Mouse (Mus musculus) fibroblast of lung, adult 2 months (primary cell): Measurements from ENCODE around the gene Aqp6.

ENCODE experiments used
- DNase-seq: peaks from one replicate; pipeline ENCODE4 v3.0.0-alpha.2; 2011; ENCODE audit warnings: low read depth

Aqp6 gene

DNA sequence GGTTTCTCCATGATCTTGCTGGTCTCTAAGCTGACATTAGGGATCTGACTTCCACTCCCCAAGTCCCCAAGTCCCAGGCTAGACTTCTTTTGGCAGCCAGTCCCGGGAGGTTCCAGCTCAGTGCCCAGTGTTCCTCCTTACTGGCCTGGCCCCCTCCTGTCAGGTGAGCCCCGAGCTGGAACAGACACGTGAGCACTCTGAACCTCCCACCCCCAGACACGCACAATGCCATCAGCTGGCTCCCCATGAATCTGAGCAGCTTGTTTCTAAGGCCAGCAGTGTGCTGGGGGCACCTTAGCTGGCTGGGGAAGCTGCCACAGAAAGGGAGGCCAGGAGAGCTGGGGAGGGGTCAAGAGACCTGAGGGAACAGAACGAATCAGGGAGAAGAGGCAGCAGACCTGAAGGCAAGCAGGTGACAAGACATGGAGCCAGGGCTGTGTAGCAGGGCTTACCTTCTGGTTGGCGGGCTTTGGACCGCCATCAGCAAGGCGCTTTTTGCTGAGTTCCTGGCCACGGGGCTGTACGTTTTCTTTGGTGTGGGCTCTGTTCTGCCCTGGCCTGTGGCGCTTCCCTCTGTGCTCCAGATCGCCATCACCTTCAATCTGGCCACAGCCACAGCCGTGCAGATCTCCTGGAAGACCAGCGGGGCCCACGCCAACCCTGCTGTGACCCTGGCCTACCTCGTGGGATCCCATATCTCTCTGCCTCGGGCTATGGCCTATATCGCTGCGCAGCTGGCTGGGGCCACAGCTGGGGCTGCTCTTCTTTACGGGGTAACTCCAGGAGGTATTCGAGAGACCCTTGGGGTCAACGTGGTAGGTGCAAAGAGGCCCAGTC lies at the start of gene Aqp6:
Gene Aqp6, plus strand, starts transcription at position 415 of the 837 bp plus-strand sequence.
- no peak for DNase-seq

DNA sequence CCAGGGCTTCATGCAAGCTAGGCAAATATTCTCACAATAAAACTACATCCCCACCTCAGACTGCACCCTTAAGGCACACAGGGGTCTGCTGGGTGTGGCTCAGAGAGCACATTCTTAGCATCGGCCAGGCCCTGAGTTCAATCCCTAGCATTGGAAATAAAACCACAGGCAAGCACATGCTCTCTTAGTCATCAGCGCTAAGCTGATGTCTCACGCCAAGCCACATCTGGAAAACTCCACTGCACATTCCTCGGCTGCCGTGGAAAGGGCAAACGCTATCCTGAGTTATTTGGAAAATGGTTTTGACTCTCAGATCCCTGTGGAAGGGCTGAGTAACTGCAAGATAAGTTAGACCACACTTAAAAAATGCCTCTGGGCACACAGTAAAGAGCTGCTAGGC lies 47.4 kb upstream of the Aqp6 start:
- peak; percentile 96 for DNase-seq

- no peak for DNase-seq
Measured at GRCm38 (mm10) chr15:99558947-99559346, 42.3 kb upstream of the Aqp6 start.

DNA sequence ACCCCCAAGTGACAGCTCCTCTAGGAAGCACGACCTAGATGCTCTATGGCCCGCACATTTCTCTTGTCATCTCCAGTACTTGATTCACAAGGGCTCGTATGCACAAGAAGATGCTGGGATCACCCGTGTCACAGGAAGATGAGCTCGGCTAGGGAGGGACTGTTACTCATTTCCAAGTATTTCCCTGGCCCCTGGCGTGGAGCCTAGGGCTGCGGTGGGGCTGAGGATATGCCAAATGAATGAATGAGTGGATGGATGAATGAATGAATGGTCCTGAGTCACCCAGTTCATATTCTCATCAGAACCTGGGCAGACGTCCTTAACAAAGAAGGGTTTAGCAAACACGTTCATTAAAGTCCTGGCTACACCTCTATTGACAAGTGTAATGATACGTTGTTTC lies 41.0 kb upstream of the Aqp6 start:
- no peak for DNase-seq

- DNase-seq: peak; percentile 82
Measured at GRCm38 (mm10) chr15:99567371-99567770, 33.8 kb upstream of the Aqp6 start.

GRCm38 (mm10) chr15:99568682-99569081 lies 32.5 kb upstream of the Aqp6 start:
- DNase-seq: no peak

- DNase-seq: peak; percentile 74
Measured at GRCm38 (mm10) chr15:99569123-99569522, 32.1 kb upstream of the Aqp6 start.

- DNase-seq: no peak
Measured at GRCm38 (mm10) chr15:99578802-99579485, 22.3 kb upstream of the Aqp6 start, which contains the start of gene Aqp2. TSS of gene Aqp2 (plus strand) at chr15:99579055.

DNA sequence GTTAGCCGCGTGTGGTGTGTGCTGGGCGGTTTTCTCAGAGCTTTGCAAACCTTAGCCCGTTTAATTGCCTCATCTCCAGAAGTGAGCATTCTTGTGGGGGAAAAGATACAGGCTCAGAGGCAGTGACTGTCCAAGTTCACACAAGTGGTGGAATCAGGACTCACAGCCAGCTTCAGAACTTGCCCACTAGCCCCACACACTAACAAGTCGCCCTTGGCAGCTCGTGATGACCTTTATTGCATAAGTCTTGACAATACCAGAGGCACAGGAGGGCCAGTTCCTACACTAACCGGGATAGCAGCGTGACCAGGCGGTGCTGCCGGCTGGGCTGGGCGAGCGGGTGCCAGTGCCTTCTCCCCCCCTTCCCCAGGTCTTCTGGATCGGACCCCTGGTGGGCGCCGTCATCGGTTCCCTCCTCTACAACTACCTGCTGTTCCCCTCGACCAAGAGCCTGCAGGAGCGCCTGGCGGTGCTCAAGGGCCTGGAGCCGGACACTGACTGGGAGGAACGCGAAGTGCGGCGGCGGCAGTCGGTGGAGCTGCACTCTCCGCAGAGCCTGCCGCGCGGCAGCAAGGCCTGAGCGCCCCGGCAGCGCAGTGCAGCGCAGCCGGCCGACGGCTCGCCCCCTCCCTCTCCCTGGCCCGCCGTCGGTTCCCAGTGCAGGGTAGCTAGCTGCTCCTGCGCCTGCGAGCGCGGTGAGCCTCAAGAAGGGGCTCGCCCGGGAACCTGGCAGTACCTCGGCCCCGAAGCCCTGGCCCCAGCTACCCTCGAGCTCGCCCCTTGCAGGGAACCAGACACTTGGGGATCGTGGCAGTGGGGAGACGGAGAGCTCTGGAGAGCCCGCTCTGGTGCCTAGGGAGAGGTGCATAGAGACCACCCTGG lies 17.5 kb upstream of the Aqp6 start:
- peak; percentile 78 for DNase-seq

GRCm38 (mm10) chr15:99584407-99585202 lies 16.6 kb upstream of the Aqp6 start:
- DNase-seq: no peak

DNA sequence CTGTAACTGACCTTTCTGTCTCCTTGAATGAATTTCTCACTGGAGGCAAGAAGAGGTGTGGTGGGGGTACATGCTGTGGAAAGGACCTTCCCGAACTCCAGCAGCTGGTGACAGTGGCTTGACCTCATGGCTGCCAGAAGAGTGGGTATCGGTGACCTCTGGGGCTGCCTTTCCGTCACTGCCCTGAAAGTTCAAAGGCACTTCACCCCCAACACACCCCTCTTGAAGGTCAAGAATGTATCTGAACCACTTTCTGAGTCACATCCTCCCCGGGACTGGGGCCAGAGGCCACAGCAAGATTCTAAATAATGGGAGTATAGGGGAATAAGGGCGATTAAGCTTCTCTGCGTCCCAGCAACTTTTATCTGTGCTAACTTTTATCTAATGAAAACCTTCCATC lies 15.5 kb upstream of the Aqp6 start:
- no peak for DNase-seq

DNA sequence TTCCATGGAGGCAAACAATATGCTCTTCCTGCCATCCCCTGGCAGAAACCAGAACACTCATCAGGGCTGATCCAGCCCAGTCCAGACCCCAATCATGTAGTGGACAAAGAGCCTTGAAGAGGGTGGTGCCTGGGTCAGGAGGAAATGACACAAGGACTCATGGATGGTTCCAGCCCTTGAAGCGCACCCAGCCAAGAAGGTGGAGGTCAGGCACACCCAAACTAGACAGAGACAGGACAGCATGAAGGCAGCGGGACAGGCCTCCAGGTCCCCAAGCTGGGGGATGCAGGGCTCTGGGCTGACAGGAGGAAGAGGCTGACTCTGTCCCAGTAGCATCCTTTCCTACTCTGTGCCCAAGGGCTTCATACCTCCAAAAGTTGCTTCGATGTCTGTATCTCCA lies 14.7 kb upstream of the Aqp6 start:
- no peak for DNase-seq

GRCm38 (mm10) chr15:99589237-99589636 lies 12.0 kb upstream of the Aqp6 start:
- no peak for DNase-seq

- DNase-seq: no peak
Measured at GRCm38 (mm10) chr15:99589704-99590103, 11.5 kb upstream of the Aqp6 start.

DNA sequence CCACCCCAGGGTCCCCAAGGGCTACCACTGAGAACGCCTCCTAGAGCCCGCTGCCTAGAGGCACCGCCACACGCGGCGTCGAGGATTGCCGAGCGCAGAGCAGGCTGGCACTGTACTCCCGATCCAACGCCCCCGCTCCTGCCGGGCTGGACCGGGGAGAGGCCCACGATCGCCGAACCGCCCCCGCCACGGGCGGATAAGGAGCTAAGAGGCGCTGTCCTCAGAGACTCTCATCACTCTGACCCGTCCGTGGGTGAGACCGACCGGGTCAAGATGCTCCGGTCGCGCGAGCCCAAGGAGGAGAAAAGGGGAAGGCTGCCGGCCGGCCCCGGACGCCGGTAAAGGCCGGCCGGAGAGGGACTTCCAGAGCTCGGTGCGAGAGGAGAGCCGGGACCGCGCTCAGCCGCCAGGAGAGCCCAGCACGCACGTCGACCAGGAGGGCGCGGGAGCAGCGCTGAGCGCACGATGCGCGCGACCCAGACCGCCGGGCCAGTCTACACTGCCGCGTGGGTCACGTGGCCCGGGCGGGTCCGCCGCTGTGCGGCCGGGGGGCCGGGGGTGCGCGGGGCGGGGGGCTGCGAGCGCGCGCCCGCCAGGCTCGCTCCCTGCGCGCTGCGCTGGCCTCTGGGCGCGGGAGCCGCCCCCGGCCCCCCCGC lies 10.6 kb upstream of the Aqp6 start, which contains the start of gene Aqp5:
Gene Aqp5, plus strand, starts transcription at position 354 of the 656 bp plus-strand sequence.
- no peak for DNase-seq

GRCm38 (mm10) chr15:99592177-99592576 lies 9.0 kb upstream of the Aqp6 start:
- DNase-seq: no peak

DNA sequence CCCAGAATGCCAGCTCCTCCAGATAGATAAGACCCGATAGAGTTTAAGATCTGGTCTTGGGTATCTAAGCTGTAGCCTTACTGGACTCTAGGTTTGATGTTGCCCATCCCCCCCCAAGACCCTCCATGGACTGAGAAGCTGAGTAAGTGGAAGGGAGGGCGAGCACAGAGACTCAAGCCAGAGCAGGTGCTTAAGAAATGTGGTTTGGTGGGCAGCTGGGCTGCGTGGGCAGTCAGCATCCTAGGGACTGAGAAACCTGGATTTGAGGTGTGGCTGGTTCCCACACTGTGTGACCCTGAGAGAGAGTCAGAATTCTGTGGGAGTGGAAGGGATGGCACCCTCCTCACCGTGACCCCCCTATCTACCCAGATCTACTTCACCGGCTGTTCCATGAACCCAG lies 8.3 kb upstream of the Aqp6 start:
- DNase-seq: no peak

- DNase-seq: no peak
Measured at GRCm38 (mm10) chr15:99594951-99595350, 6.2 kb upstream of the Aqp6 start.

GRCm38 (mm10) chr15:99596056-99596687 lies 5.0 kb upstream of the Aqp6 start:
- no peak for DNase-seq

DNA sequence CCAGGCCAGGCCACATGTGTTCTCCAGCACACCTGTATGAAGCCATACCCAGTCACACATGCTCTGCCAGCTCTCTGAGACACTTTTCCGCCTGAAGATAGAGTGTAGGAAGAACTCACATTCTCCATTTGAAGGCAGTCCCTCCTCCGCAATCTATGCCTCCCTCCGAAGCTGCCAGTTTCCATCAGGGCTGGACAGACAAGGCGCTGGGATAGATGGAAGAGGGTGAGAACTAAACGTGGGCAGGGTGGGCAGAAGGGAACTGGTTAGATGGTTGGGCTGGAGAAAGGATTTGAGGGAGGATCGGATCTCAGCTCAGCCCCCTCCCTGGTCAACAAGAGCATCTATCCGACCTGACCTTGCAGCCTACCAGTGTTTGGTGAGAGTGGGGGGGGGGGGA lies 4.4 kb upstream of the Aqp6 start:
- DNase-seq: no peak
